Mouse (Mus musculus) liver, adult (tissue): ENCODE measurements around the gene Dolk.

Source experiments
- GATA4 ChIP-seq: IDR thresholded peaks from 2 replicates; pipeline ENCODE4 v1.6.1; 2014; ENCODE audit warnings: mild to moderate bottlenecking, low read length; ENCODE audit not compliant: insufficient replicate concordance

Gene Dolk

DNA sequence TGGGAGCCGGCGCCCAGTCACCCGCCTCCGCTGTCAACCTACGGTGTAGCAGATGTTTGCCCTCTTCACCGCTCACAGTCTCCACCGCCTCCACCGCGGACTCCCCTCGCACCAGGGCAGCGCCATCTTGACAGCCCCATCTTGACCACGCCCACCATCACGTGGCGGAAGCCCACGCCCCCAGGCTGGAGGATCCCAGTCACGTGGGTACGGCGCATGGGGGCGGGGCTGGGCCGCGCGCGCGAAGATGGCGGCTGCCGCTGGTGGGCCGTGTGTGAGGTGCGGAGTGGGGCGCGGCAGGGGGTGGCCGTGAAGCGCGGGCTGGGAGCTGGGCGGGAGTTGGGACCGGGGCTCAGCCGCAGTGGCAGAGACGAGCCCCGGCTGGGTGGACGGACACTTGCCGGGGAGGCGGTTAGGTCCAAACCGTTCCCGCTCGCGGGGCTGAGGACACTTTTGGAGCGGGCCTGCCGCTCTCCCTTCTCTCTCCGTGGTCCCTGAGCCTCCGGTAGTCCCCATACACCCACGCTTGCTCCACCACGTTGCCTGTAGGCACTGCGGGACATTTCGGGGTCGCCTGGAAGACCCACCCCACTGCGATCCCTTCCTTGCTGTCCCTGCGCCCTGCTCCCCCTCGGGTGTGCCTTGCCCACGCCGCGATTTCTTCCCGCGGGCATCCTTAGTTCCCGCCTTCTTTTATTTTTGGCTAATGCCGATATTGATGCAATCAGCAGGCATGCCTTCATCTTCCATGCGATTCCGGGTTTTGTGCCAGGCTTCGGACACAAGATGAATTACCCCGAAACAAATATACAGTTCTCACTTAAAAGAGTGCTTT lies at the start of gene Dolk, which contains the start of gene Nup188:
Dolk (minus strand) TSS at position 143 of the 835 bp plus-strand sequence.
Nup188 (plus strand) TSS at position 206 of the 835 bp plus-strand sequence.
- TF ChIP-seq GATA4: no peak; the same call in 1 of the 2 replicates

DNA sequence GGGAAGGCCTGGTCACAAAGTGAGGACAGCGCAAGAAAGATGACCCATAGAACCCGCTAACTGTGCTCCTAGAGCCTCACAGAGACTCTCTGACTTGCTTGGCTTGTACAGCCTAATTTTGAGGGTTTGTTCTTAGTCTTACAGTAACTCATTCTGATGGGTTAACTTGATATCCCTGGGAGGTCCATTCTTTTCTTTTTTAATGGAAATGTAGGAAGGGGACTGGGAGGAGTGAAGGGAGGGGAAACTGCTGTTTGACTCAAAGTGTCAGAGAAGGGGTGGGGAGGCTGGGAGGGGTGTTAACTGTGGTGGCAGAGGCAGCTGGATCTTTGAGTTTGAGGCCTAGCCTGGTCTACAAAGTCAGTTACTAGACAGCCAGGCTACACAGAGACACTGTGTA lies 49.2 kb upstream of the Dolk start:
- no peak for TF ChIP-seq GATA4

DNA sequence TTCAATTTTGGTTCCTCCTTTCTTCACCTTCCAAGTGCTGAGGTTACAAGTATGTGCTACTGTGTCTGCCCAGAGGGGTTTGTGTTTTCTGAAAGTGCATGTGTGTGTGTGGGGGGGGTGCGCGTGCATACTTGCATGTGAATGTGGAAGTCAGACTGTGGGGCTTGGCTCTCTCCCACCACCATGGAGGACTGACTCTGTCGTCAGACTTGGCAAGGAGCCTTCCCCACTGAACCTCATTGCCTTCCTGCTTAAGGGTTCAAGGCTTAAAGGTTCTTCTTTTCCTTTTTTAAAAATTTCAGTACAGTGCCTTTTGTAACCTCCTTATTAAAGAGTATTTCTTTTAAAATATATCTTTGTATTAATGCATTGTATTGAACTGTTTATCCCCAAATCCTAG lies 42.7 kb upstream of the Dolk start:
- no peak for TF ChIP-seq GATA4

DNA sequence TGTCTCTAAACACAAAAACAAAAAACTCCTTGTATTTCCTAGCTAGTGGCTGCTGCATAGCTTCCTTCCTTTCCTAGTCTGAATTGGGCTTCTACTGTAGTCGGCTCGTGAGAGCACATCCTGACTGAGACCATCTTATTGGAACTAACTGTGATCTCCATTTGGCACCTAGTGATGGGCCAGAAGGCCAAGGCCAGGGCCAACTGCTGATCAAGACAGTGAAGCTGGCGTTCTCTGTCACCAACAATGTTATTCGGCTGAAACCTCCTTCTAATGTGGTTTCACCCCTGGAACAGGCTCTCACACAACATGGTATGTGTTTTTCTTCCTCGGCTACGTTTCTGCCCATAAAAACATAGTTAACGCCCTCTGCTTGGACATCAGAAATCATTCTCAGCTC lies 41.1 kb upstream of the Dolk start:
- no peak for TF ChIP-seq GATA4

DNA sequence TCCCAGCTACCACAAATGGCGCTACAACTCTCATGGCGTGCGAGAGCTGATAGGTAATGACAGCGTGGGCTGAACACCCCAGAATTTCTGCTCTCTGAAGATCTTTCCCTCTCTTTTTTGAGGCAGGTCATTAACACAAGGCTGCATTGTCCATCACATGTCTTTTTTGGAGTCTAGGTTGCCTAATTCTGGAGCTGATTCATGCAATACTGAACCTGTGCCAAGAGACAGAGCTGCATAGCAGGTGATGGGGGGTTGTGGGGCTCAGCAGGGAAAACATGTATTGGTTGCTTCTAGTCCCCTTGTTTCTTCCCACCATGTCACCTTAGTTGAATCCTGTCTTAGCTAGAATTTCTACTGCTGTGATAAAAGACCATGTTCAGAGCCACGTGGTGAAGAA lies 39.2 kb upstream of the Dolk start:
- TF ChIP-seq GATA4: no peak

DNA sequence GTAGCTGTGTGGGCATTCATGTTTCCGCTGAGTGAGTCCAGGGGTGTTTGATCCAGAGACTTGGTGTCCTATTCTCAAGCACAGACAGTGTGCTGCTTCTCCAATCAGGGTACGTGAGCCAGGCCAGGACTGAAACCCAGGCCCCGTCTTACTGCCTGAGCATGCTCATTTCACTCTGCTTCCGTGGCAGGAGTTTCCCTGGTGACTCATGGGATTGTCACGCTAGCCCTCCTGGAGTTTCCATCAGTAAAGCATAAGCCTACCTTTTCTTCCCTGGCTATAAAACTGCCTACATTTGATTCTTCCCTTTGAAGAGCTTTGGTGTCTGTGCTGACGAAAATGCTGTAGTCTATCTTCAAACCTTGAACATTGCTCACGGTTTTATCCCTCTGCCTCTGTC lies 37.0 kb upstream of the Dolk start:
- TF ChIP-seq GATA4: no peak

DNA sequence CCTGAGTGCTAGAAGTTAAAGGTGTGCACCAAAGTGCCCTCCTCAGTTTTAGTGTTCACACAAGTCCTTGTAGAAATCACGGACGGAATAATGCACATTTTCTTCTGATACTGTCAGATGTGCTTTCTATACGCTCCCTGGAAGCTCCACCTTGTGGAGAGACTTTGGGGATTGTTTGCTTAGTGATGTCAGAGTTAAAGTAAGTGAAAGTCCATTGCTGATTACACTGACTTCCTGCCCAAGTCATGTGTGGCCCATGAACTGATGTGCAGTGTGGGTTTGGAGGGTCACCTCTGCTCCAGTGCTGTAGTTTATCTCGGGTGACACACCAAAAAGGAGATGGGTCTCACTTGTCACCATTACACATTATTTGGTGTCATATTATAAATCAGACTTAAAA lies 33.1 kb upstream of the Dolk start:
- no peak for TF ChIP-seq GATA4

DNA sequence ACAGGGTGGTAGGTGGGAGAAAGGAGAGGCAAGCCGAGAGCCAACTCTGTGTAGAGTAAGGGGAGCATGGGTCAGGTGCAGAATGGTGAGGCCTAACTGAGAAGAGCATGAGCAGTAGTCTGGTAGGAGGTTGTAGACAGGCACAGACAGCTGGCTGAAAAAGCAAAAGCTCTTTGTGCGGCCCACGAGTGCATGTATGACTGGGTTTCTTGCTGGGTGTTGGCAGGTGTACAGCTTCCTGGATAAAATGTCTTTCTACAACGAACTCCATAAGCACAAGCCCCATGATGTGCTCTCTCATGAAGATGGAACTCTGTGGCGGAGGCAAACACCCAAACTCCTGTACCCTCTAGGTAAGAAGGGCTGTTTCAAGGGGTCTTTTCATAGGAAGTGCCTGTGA lies 30.8 kb upstream of the Dolk start:
- no peak for TF ChIP-seq GATA4

DNA sequence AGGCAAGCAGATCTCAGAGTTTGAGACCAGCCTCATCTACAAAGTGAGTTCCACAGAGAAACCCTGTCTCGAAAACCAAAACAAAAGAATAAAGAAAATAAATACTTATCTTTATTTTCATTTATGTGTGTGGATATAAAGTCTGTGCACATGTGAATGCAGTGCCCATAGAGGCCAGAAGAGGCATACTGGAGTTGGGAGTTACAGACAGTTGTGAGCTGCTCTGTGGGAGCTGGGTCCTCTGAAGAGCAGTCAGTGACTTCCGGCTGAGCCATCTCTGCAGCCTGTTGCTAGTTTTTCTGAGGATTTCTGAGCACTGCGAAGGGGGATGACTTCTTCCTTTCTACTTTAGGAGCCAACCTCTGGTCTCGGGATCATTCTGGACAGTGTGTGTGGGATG lies 30.0 kb upstream of the Dolk start:
- no peak for TF ChIP-seq GATA4

DNA sequence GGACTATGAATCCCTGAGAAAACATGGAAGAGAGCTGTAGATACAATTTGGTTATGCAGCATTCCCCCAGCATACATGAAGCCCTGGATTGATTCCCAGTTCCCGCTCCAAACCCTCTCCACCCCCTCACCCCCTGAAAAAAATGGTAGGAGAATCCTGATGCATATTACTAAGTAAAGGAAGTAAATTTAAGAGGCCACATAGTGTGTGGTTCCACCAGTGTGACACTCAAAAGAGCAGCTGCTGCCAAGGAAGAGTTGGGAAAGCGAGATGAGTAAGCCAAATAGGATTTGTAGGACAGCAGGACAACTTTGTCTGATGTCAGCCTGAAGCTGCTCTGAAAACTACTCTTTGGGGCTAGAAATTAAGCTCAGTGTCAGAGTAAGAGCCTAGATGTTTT lies 25.3 kb upstream of the Dolk start:
- TF ChIP-seq GATA4: no peak

DNA sequence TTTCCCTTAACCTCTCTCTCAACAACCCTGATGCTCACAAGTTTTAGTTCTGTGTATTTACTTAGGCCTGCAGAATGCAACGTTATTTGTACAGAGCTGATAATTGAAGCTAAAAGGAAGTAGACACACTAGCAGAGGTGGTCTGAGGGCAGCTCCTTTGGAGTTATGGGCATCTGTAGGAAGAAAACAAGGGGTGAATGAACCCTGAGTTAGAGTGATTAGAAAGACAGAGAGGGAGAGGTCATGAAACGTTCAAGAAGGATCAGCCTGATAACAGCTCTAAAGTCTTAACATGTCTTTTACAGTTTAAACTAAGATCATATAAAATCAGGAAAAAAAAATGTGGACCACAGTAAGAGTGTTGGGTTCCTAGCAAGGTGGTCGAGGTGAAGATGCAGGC lies 23.2 kb upstream of the Dolk start:
- no peak for TF ChIP-seq GATA4

DNA sequence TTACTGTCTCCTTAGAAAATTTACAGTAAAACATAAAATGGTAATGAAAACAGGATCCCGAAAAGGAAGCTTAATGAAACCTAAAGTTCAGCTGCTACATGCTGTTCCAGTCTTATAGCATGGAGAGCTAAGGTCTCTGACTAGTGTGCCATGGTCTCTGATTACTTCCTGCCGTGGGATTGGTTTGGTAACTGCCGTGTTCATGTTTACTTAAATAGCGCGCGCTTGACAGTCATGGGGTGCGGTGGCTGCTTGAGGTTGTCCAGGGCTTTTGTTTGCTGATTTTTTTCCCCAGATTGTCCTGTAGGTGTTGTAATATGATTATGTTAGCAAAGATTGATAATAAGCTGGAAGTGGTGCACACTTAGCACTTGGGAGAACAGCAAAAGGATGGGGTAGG lies 20.0 kb upstream of the Dolk start:
- TF ChIP-seq GATA4: no peak

DNA sequence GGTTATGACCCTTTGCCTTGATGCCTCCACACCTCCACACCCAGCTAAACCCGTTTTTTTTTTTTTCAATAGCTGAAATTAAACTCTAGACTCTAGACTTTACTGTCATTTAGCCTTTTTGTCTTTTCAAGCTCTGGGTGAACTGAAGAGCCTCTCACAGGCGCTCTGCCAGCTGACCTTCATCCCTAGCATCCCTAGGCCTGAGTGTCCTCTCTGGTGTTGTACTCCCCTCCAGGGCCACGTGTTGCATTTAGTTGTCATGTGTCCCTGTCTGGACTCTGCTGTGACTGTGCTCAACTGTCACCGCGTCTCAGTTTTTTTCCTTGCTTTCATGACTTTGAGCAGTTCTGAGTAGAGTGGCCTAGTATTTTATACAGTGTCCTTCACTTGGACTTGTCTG lies 13.8 kb upstream of the Dolk start:
- TF ChIP-seq GATA4: no peak

DNA sequence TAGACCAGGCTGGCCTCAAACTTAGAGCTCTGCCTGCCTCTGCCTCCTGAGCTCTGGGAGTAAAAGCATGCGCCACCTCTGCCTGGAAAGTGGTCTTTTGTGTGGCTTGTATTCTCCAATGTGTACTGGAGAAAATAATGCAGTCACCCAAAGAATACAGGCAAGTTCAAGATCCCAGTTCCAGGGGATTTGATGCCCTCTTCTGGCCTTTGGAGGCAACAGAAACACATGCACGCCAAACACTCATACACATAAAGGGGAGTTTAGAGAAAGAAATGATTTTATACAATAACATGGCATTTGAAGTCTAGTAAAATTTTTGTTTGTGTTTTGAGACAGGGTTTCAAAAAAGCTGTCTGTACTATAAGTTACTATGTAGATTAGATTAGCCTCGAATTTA lies 13.4 kb upstream of the Dolk start:
- no peak for TF ChIP-seq GATA4

DNA sequence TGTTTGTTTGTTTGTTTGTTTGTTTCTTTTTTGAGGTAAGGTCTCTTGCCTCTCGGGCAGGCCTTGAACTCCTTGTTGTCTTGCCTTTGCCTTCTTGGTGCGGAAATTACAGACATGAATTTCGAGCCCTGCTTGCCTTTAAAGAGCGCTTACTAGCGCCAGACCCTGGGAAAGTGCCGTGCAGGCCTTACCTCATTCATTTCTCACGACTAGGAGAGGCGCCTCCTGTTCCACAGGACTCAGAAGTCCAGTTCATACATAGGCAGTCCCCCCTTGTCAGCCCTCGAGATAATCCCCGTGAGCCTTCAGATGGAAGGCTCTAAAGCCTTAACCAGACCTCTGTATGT lies 866 bp upstream of the Dolk start:
- no peak for TF ChIP-seq GATA4

DNA sequence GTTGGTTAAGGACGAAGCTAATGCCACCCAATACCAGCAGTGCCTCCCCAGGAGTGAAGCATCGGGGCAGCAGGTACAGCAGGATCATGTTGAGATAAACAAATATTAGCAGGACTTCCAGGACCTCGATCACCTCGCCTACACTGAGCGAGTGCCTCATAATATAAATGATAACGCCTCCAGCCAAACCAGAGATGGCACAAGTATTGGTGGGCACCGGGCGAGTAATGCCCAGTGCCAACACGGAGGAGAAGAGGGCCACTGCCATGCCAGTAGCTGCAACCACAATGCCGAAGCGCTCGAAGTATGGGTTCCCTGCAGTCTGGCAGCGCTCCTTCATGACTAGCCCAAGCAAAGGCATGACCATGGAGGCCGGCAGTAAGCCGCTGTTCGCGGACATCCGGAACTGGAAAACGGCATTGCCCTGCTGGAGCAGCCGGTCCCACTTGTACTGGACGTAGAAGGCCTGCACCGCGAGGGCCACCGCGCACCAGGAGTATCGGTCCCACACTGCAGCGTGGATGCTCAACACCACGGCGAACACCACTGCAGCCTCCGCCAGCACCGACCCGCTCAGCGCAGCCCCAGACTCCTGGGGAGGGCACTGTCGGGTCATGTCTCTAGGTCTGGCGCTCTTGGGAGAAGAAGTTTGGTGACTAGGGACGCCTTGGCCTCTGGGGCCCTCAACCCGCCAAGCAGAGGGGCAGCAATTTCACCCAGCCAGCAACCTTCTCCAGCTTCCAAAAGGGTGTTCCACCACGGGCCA lies 535 bp downstream of the Dolk start:
- no peak for TF ChIP-seq GATA4
